Mouse (Mus musculus): Measurements from ENCODE around the gene Rnf214. TPM values are rescaled to one million over a fixed set of nuclear protein-coding genes. Genes with fewer than 3 reads are reported as not detected.
"Not testable (repeated sequence)": the region's sequence is repeated elsewhere in the genome, so short reads cannot be mapped to it uniquely, and the experiment has no call there.

Rnf214 gene
- total RNA-seq, 2 experiments from 2014 or later = 42.5 to 46.6 TPM

GRCm38 (mm10) chr9:45851330-45851729 lies 55.4 kb downstream of the Rnf214 start:
- DNase-seq = no peak

GRCm38 (mm10) chr9:45850528-45851155 lies 56.1 kb downstream of the Rnf214 start:
- DNase-seq = peak in 1 of 2 experiments; percentile 25

GRCm38 (mm10) chr9:45849528-45850408 lies 56.9 kb downstream of the Rnf214 start:
- peak in 1 of 2 experiments; percentile 30 for DNase-seq

- DNase-seq = no peak
These were observed 59.7 kb downstream of the Rnf214 start for GRCm38 (mm10) chr9:45846891-45847460.

- not testable (repeated sequence) for DNase-seq
These were observed 60.5 kb downstream of the Rnf214 start for GRCm38 (mm10) chr9:45846176-45846575.

GRCm38 (mm10) chr9:45845541-45845940 lies 61.2 kb downstream of the Rnf214 start:
- DNase-seq = peak; percentile 17 to 39

- no peak for DNase-seq
These were observed 62.9 kb downstream of the Rnf214 start for GRCm38 (mm10) chr9:45843780-45844179.

- peak in 1 of 2 experiments; percentile 18 for DNase-seq
These were observed 63.7 kb downstream of the Rnf214 start for GRCm38 (mm10) chr9:45843007-45843406.

GRCm38 (mm10) chr9:45841458-45841857 lies 65.3 kb downstream of the Rnf214 start:
- no peak for DNase-seq

GRCm38 (mm10) chr9:45840331-45840730 lies 66.4 kb downstream of the Rnf214 start:
- DNase-seq = no peak

GRCm38 (mm10) chr9:45839982-45840300 lies 66.8 kb downstream of the Rnf214 start:
- no peak for DNase-seq

- peak in 1 of 2 experiments; percentile 45 for DNase-seq
These were observed 67.4 kb downstream of the Rnf214 start for GRCm38 (mm10) chr9:45839139-45839981.

GRCm38 (mm10) chr9:45838434-45839138 lies 68.1 kb downstream of the Rnf214 start, which contains the start of gene Bace1:
Bace1 (plus strand) TSS chr9:45838580.
- DNase-seq = peak; percentile 80 to 86

GRCm38 (mm10) chr9:45838069-45838433 lies 68.7 kb downstream of the Rnf214 start:
- no peak for DNase-seq

- no peak for DNase-seq
These were observed 73.2 kb downstream of the Rnf214 start for GRCm38 (mm10) chr9:45833461-45833860.

GRCm38 (mm10) chr9:45832898-45833297 lies 73.8 kb downstream of the Rnf214 start:
- no peak for DNase-seq

- peak; percentile 58 to 74 for DNase-seq
These were observed 77.6 kb downstream of the Rnf214 start for GRCm38 (mm10) chr9:45829107-45829506.

- peak; percentile 91 to 92 for DNase-seq
These were observed 78.3 kb downstream of the Rnf214 start, which contains the start of gene Cep164 for GRCm38 (mm10) chr9:45828291-45828963. Cep164 (minus strand) TSS chr9:45828691.

GRCm38 (mm10) chr9:45827663-45828290 lies 78.9 kb downstream of the Rnf214 start:
- peak; percentile 56 to 64 for DNase-seq

- DNase-seq = no peak
These were observed 88.2 kb downstream of the Rnf214 start for GRCm38 (mm10) chr9:45818406-45819011.

All from adrenal gland, postnatal 36 days (tissue).